Mouse (Mus musculus) G1E (cell line): Measurements from ENCODE around the gene Map2k5.

Experiments
- CTCF ChIP-seq: IDR thresholded peaks from 2 replicates; pipeline ENCODE4 v1.5.1; 2012; ENCODE audit warnings: low read depth, low read length, inconsistent platforms, mixed read lengths
- GATA1 ChIP-seq: IDR thresholded peaks from 2 replicates; pipeline ENCODE4 v1.6.1; 2012; ENCODE audit warnings: borderline replicate concordance, low read length, inconsistent platforms, mixed read lengths

GRCm38 (mm10) chr9:63288676-63289075, 89.0 kb downstream of the Map2k5 start:
- no peak for TF ChIP-seq CTCF
- TF ChIP-seq GATA1 = no peak
